Mouse (Mus musculus): ENCODE measurements around the gene Tkt.
"Not testable (repeated sequence)": the region's sequence is repeated elsewhere in the genome, so short reads cannot be mapped to it uniquely, and the experiment has no call there.

The Tkt gene

GRCm38 (mm10) chr14:30551509-30551908 is 3.4 kb downstream of the Tkt start:
- ATAC-seq (ENCODE audit: insufficient number of reproducible peaks, low FRiP score, low TSS enrichment): no peak

- ATAC-seq (ENCODE audit: insufficient number of reproducible peaks, low FRiP score, low TSS enrichment): no peak
Observed at GRCm38 (mm10) chr14:30551981-30552380, 3.8 kb downstream of the Tkt start.

GRCm38 (mm10) chr14:30553185-30553584 is 5.0 kb downstream of the Tkt start:
- ATAC-seq (ENCODE audit: insufficient number of reproducible peaks, low FRiP score, low TSS enrichment): no peak

GRCm38 (mm10) chr14:30556651-30557050 is 8.5 kb downstream of the Tkt start:
- ATAC-seq (ENCODE audit: insufficient number of reproducible peaks, low FRiP score, low TSS enrichment): no peak

GRCm38 (mm10) chr14:30557730-30558129 is 9.6 kb downstream of the Tkt start:
- no peak for ATAC-seq (ENCODE audit: insufficient number of reproducible peaks, low FRiP score, low TSS enrichment)

GRCm38 (mm10) chr14:30559321-30559850 is 11.2 kb downstream of the Tkt start:
- ATAC-seq (ENCODE audit: insufficient number of reproducible peaks, low FRiP score, low TSS enrichment): peak; percentile 54; the same call in 1 of the 2 replicates

- ATAC-seq (ENCODE audit: insufficient number of reproducible peaks, low FRiP score, low TSS enrichment): no peak
Observed at GRCm38 (mm10) chr14:30560803-30561389, 12.7 kb downstream of the Tkt start.

- ATAC-seq (ENCODE audit: insufficient number of reproducible peaks, low FRiP score, low TSS enrichment): no peak
Observed at GRCm38 (mm10) chr14:30561470-30562187, 13.5 kb downstream of the Tkt start.

GRCm38 (mm10) chr14:30562343-30562742 is 14.2 kb downstream of the Tkt start:
- ATAC-seq (ENCODE audit: insufficient number of reproducible peaks, low FRiP score, low TSS enrichment): no peak

- no peak for ATAC-seq (ENCODE audit: insufficient number of reproducible peaks, low FRiP score, low TSS enrichment)
Observed at GRCm38 (mm10) chr14:30564451-30564850, 16.3 kb downstream of the Tkt start.

- ATAC-seq (ENCODE audit: insufficient number of reproducible peaks, low FRiP score, low TSS enrichment): no peak
Observed at GRCm38 (mm10) chr14:30566317-30566716, 18.2 kb downstream of the Tkt start.

GRCm38 (mm10) chr14:30568016-30568415 is 19.9 kb downstream of the Tkt start:
- no peak for ATAC-seq (ENCODE audit: insufficient number of reproducible peaks, low FRiP score, low TSS enrichment)

GRCm38 (mm10) chr14:30570303-30570702 is 22.1 kb downstream of the Tkt start:
- no peak for ATAC-seq (ENCODE audit: insufficient number of reproducible peaks, low FRiP score, low TSS enrichment)

- ATAC-seq (ENCODE audit: insufficient number of reproducible peaks, low FRiP score, low TSS enrichment): no peak
Observed at GRCm38 (mm10) chr14:30572253-30572652, 24.1 kb downstream of the Tkt start.

- ATAC-seq (ENCODE audit: insufficient number of reproducible peaks, low FRiP score, low TSS enrichment): no peak
Observed at GRCm38 (mm10) chr14:30573235-30573634, 25.1 kb downstream of the Tkt start.

- 0 out of 2 replicates have a peak, but pooled peaks have one; percentile 68 for ATAC-seq (ENCODE audit: insufficient number of reproducible peaks, low FRiP score, low TSS enrichment)
Observed at GRCm38 (mm10) chr14:30573983-30574584, 25.9 kb downstream of the Tkt start.

- no peak for ATAC-seq (ENCODE audit: insufficient number of reproducible peaks, low FRiP score, low TSS enrichment)
Observed at GRCm38 (mm10) chr14:30575791-30576190, 27.6 kb downstream of the Tkt start.

GRCm38 (mm10) chr14:30576260-30576659 is 28.1 kb downstream of the Tkt start:
- ATAC-seq (ENCODE audit: insufficient number of reproducible peaks, low FRiP score, low TSS enrichment): no peak

- ATAC-seq (ENCODE audit: insufficient number of reproducible peaks, low FRiP score, low TSS enrichment): not testable (repeated sequence)
Observed at GRCm38 (mm10) chr14:30577303-30578062, 29.3 kb downstream of the Tkt start.

- no peak for ATAC-seq (ENCODE audit: insufficient number of reproducible peaks, low FRiP score, low TSS enrichment)
Observed at GRCm38 (mm10) chr14:30579180-30579579, 31.0 kb downstream of the Tkt start.

GRCm38 (mm10) chr14:30579882-30580281 is 31.7 kb downstream of the Tkt start:
- no peak for ATAC-seq (ENCODE audit: insufficient number of reproducible peaks, low FRiP score, low TSS enrichment)

Data from cerebellum, adult (tissue).